Mouse (Mus musculus) liver, postnatal 0 days (tissue): ENCODE measurements around the gene Syt2.

Source experiments
- CTCF ChIP-seq: sonication (generic); IDR thresholded peaks from 2 replicates; pipeline ENCODE4 v1.5.1; 2016; ENCODE audit warnings: antibody characterized with exemption, low read depth
- EP300 ChIP-seq: IDR thresholded peaks from 2 replicates; pipeline ENCODE4 v1.6.1; 2016; ENCODE audit warnings: antibody characterized with exemption, low read depth, mild to moderate bottlenecking

DNA sequence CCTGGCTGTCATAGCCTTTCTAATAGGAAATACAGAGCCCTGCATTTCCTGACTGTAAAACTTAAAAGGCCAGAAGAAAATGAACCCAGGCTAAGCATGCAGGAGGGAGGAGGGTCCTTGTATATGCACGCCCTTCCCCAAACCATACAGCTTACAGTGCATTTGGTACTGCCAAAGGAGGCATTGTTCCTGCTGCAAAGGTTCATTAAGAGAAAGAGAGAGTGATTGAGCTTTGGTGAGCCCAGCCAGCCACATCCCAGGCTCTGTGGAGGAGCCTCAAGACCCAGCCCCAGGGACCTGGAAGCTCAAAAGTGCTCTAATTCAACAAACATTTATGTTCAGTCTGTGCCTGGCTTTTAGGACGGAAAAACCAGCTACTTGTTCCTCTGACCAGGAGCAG, 53.7 kb downstream of the Syt2 start:
- TF ChIP-seq CTCF (no peak), EP300 (no peak)
